Mouse (Mus musculus) lung, postnatal 10 days (tissue): Measurements from ENCODE around the gene Tmem239.

ENCODE experiments used
- DNase-seq: peaks from one replicate; pipeline ENCODE4 v3.0.0; 2021

The Tmem239 gene

GRCm38 (mm10) chr2:130451086-130451726, 44.9 kb downstream of the Tmem239 start:
- DNase-seq, result no peak

- DNase-seq, result no peak
Measured at GRCm38 (mm10) chr2:130451727-130452090, 45.4 kb downstream of the Tmem239 start.

GRCm38 (mm10) chr2:130452266-130452665, 46.0 kb downstream of the Tmem239 start:
- DNase-seq, result no peak

- DNase-seq, result no peak
Measured at GRCm38 (mm10) chr2:130453421-130453820, 47.1 kb downstream of the Tmem239 start.

GRCm38 (mm10) chr2:130454748-130455370, 48.6 kb downstream of the Tmem239 start:
- DNase-seq, result peak; percentile 42
